Mouse (Mus musculus) Patski (cell line): ENCODE measurements around the gene Arnt. TPM values are rescaled to one million over a fixed set of nuclear protein-coding genes. Genes with fewer than 3 reads are reported as not detected.
"Not testable (repeated sequence)": the region's sequence is repeated elsewhere in the genome, so short reads cannot be mapped to it uniquely, and the experiment has no call there.

ENCODE experiments used
- ATAC-seq: fragments of 100-300 bp; one replicate; pipeline ENCODE4 v1.8.0; 2021
- CTCF ChIA-PET: fragments of 350-600 bp; sonication (Branson Sonifier 250); formaldehyde crosslinking; loops from one replicate; lab custom pipeline; 2022; ENCODE audit warnings: inconsistent platforms; lab: Charles Lee
- POLR2A ChIA-PET: fragments of 350-600 bp; sonication (Branson Sonifier 250); formaldehyde crosslinking; loops from one replicate; lab custom pipeline; 2022; ENCODE audit warnings: antibody characterized with exemption, inconsistent platforms; lab: Charles Lee
- DNase-seq: peaks from one replicate; pipeline ENCODE4 v3.0.0-alpha.2; 2011; ENCODE audit warnings: low read depth, low spot score
- H3K27me3 ChIP-seq: fragments of 371-371 bp; one replicate; pipeline ENCODE4 v1.5.1; 2021
- CTCF ChIP-seq: fragments of 100-300 bp; IDR thresholded peaks from one replicate; pipeline ENCODE4 v1.5.1; 2021
- in situ Hi-C: fragments of 300-500 bp; cut with MboI; formaldehyde crosslinking; loops from 3 replicates; pipeline ENCODE4 v1.11.1; 2018; ENCODE audit warnings: low pct_unique_long_range_greater_than_20kb, mixed read lengths
- polyA plus RNA-seq: library from polyadenylated mRNA; unstranded; gene quantifications from one replicate; pipeline ENCODE4 v1.2.3, GENCODE M21; 2021

The Arnt gene
- polyA plus RNA-seq, 1 experiment from 2014 or later, result 54.8 TPM

DNA sequence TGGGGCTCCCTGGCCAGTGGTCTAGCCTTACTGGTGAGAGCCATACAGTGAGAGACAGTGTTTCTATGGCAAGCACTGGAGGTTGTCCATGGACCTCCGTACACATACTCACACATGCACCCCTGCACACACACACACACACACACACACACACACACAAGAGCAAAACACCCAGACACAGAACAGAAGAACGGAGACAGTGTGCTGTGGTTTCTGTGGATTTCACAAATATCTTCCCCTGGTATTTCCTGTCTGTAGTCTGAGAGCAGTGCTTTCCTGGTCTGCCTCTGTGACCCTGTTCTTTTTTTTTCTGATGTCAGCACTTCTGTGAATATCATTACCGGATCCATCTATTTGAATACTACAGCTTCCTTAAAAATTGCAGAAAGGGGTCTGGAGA is 89.5 kb downstream of the Arnt start:
- H3K27me3 ChIP-seq, result no peaks in the 10 kb centered on the region
- ATAC-seq (no peak), DNase-seq (no peak)
- no peak for TF ChIP-seq CTCF
- CTCF ChIA-PET, result interaction anchor here (1.0 kb wide), 1 partner anchor 20 kb away, joined by 3 read pairs; no protein-coding TSS in a partner anchor
- in situ Hi-C loops, result no loop called here
- POLR2A ChIA-PET, result no interaction called here

DNA sequence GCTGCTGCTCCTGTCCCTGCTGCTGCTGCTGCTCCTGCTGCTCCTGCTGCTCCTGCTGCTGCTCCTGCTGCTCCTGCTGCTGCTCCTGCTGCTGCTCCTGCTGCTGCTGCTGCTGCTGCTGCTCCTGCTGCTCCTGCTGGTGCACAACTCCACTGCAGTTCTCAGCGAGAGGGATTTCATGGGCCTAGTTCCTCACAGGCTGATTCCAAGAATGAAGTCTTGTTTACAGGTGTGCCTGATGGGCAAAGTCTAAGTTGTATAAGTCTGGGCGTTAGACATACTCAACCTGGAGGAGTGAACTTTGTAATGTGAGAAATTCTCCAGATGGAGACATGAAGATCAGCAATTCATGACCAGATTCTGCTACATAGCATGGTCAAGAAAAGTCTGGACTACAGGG is 90.5 kb downstream of the Arnt start:
- CTCF ChIA-PET, result no interaction called here
- POLR2A ChIA-PET, result no interaction called here
- ATAC-seq (no peak), DNase-seq (no peak)
- H3K27me3 ChIP-seq, result no peaks in the 10 kb centered on the region
- in situ Hi-C loops, result no loop called here
- TF ChIP-seq CTCF, result no peak

DNA sequence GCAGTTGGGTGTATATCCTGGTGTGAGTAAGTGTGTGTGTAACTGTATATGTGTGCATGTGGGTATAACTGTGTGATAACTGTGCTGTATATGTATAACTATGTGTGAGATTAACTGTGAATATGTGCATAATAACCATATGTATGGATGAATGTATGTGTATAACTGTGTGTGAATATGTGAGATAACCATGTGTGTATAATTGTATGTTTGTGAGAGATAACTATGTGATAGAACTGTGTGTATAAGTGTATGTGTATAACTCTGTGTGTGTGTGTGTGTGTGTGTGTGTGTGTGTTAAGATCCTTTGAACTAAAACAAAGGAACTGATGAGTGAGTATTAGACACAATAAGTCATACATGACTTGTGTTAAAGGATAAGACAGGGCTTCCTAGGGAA is 91.9 kb downstream of the Arnt start:
- ChIA-PET CTCF (interaction anchor here (1.9 kb wide), 1 partner anchor 9 kb away, joined by 7 read pairs; no protein-coding TSS in a partner anchor), POLR2A (interaction anchor here (1.2 kb wide), 1 partner anchor 21 kb away, joined by 3 read pairs; no protein-coding TSS in a partner anchor)
- no peaks in the 10 kb centered on the region for H3K27me3 ChIP-seq
- in situ Hi-C loops, result no loop called here
- no peak for ATAC-seq
- no peak for DNase-seq
- no peak for TF ChIP-seq CTCF

DNA sequence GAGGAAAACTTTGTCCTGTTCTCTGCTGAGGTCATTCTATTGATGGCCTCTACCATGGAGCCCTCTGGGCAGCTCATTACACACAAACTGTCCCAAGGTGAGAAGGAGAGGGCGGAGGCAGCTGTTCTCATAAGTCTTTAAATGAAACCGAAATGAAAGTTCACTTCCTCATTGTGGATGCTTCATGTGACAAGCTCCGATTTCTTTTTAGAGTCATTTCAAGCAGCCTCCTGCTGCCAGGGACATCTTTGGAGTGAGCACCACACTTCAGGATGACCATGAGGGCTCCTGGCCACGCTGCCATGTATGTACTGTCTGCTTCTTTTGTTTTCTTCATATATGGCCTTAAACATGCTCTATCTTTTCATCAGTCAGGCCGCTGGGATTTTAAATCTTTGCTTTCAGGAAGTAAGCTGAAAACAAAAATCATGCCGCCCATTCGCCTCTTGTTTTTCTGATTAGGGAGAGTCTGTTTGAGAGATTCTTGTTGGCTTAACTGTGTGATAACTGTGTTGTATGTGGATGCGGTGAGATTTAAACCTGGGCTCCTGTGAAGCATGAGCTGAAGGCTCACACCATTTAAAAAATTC is 92.5 kb downstream of the Arnt start, which contains the start of gene Ctss:
Gene Ctss (plus strand): TSS at position 165 of the 590 bp plus-strand sequence.
- ATAC-seq (no peak), DNase-seq (no peak)
- no peaks in the 10 kb centered on the region for H3K27me3 ChIP-seq
- ChIA-PET CTCF (interaction anchor here (1.9 kb wide), 1 partner anchor 9 kb away, joined by 7 read pairs; no protein-coding TSS in a partner anchor), POLR2A (interaction anchor here (1.2 kb wide), 1 partner anchor 21 kb away, joined by 3 read pairs; no protein-coding TSS in a partner anchor)
- in situ Hi-C loops, result no loop called here
- no peak for TF ChIP-seq CTCF

DNA sequence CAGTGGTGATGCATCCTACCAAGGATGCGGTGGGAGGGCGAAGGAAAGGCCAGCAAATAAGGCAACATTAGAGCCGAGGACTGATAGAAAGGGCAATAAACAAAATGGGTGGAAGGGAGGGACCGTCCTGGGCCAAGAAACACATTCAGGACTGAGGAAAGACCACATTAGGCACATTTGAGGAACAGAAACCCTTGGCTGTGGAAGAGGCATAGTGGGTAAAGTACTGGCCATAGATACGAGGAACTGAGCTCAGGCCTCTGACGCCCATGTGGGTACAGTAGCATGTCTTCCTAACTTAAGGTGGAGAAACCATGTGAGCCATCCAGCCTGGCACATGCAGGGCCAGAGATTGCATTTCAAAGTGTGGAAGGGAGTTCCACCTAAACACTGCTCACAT is 95.6 kb downstream of the Arnt start:
- POLR2A ChIA-PET, result no interaction called here
- in situ Hi-C loops, result no loop called here
- DNase-seq (no peak), ATAC-seq (no peak)
- H3K27me3 ChIP-seq, result no peaks in the 10 kb centered on the region
- TF ChIP-seq CTCF, result no peak
- CTCF ChIA-PET, result no interaction called here

DNA sequence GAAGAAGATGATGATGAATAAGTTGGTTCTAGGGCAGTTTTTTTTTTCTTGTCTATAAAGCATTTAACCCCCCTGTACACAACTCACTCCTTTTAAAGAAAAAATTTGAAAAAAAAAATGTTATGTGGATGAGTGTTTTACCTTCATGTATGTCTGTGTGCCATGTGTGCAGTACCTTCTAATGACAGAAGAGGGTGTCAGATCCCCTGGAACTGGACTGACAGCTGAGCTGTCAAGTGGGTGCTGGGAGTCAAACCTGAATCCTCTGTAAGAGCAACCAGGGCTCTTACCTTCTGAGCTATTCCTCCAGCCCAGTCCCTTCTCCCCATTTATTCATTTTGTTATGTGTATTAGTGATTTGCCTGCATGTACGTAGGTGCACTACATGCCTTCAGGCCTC is 96.8 kb downstream of the Arnt start:
- no peaks in the 10 kb centered on the region for H3K27me3 ChIP-seq
- no peak for DNase-seq
- CTCF ChIA-PET, result interaction anchor here (0.9 to 1.3 kb wide), 2 partner anchors 8 to 15 kb away, joined by 3 read pairs; no protein-coding TSS in a partner anchor
- in situ Hi-C loops, result no loop called here
- no peak for ATAC-seq
- POLR2A ChIA-PET, result no interaction called here
- no peak for TF ChIP-seq CTCF

DNA sequence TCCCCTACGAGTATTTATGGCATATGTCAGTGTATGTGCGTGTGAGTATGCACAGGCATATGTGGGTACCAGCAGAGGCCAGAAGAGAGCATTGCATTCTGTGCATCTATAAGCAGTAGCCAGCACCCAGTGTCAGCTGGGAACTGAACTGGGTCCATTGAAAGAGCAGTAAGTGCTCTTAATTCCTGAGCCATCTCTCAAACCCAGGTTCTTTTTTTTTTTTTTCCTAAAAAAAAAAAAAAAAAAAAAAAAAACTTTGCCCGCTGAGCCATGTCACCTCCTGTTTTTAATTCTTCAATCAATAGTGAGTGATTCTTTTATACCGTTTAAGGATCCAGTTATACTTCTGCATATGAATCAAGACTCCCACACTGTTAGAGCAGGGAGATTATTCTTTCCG is 99.2 kb downstream of the Arnt start:
- ChIA-PET CTCF (interaction anchor here (1.0 to 1.6 kb wide), 2 partner anchors 14 to 36 kb away, joined by 3 read pairs; no protein-coding TSS in a partner anchor), POLR2A (no interaction called here)
- in situ Hi-C loops, result no loop called here
- ATAC-seq (no peak), DNase-seq (no peak)
- no peak for TF ChIP-seq CTCF
- H3K27me3 ChIP-seq, result no peaks in the 10 kb centered on the region

DNA sequence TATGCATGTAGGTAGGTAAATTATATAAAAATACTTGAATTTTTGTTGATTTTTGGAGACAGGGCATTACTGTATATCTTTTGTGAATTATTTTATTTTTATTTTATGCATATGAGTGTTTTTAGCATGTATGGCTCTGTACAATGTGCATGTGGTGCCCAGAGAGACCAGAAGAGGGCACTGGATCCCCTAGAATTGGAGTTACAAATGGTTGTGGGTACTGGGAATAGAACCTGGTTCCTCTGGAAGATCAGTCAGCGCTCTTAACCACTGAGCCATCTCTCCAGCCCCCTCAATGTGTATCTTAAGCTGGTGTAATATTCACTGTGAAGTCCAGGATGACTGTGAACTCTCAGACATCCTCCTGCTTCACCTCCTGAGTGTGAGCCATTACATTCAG is 100.7 kb downstream of the Arnt start:
- TF ChIP-seq CTCF, result peak; percentile 29
- in situ Hi-C loops, result no loop called here
- DNase-seq, result no peak
- H3K27me3 ChIP-seq, result no peaks in the 10 kb centered on the region
- POLR2A ChIA-PET, result no interaction called here
- no peak for ATAC-seq
- CTCF ChIA-PET, result interaction anchor here (1.0 to 2.0 kb wide), 4 partner anchors 9 to 17 kb away, joined by 3 to 8 read pairs (median 4); no protein-coding TSS in a partner anchor

DNA sequence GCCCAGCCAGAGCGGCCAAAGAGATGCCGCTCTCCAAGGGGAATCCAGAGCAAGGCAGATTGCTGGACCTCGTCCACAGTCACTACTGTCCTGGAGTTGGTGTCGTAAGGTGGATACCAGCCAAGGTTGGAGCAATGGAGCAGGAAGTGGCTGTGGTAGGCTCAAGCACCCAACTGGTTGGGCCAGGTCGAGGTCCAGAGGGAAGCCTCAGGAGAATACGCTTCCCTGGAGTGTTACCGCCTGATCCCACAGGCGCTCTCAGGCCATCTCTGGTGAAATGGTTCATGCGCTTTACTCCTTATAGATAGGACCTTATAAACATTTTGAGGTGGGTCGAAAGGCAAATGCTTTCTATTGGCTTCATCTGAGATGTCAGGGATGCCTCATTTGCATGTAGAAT is 104.7 kb downstream of the Arnt start:
- DNase-seq (no peak), ATAC-seq (no peak)
- in situ Hi-C loops, result no loop called here
- TF ChIP-seq CTCF, result no peak
- no peaks in the 10 kb centered on the region for H3K27me3 ChIP-seq
- CTCF ChIA-PET, result interaction anchor here (1.3 kb wide), 1 partner anchor 22 kb away, joined by 3 read pairs; no protein-coding TSS in a partner anchor
- POLR2A ChIA-PET, result no interaction called here

DNA sequence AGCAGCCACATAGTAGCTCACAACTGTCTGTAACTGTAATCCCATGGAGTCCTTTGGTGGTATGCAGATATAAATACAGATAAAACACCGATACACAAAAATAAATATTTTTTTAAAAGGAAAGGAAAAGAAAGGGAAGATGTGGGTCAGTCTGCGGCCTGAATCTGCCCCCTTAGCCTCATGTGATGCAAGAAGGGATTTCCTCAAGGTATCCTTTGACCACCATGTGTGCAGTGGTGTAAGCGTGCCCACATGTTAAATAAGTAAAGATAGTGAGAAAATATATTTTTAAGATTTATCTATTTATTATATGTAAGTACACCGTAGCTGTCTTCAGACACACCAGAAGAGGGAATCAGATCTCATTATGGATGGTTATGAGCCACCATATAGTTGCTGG is 105.6 kb downstream of the Arnt start:
- in situ Hi-C loops, result no loop called here
- TF ChIP-seq CTCF, result no peak
- no peak for DNase-seq
- CTCF ChIA-PET, result interaction anchor here (1.3 kb wide), 1 partner anchor 22 kb away, joined by 3 read pairs; no protein-coding TSS in a partner anchor
- H3K27me3 ChIP-seq, result no peaks in the 10 kb centered on the region
- POLR2A ChIA-PET, result no interaction called here
- no peak for ATAC-seq

DNA sequence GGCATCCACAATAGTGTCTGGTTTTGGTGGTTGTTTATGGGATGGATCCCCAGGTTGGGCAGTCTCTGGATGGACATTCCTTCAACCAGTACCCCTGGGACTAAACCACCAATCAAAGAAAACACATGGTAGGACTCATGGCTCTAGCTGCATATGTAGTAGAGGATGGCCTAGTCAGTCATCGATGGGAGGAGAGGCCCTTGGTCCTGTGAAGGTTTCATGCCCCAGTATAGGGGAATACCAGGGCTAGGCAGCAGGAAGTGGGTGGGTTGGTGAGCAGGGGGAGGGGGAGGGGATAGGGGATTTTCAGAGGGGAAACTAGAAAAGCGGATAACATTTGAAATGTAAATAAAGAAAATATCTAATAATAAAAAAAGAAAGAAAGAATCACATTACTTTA is 107.0 kb downstream of the Arnt start:
- H3K27me3 ChIP-seq, POLR2A ChIA-PET, DNase-seq, in situ Hi-C loops, CTCF ChIA-PET, ATAC-seq: not testable (repeated sequence)
